9 mouse cellular contexts compared by ENCODE assay signal in the genomic region with DNA sequence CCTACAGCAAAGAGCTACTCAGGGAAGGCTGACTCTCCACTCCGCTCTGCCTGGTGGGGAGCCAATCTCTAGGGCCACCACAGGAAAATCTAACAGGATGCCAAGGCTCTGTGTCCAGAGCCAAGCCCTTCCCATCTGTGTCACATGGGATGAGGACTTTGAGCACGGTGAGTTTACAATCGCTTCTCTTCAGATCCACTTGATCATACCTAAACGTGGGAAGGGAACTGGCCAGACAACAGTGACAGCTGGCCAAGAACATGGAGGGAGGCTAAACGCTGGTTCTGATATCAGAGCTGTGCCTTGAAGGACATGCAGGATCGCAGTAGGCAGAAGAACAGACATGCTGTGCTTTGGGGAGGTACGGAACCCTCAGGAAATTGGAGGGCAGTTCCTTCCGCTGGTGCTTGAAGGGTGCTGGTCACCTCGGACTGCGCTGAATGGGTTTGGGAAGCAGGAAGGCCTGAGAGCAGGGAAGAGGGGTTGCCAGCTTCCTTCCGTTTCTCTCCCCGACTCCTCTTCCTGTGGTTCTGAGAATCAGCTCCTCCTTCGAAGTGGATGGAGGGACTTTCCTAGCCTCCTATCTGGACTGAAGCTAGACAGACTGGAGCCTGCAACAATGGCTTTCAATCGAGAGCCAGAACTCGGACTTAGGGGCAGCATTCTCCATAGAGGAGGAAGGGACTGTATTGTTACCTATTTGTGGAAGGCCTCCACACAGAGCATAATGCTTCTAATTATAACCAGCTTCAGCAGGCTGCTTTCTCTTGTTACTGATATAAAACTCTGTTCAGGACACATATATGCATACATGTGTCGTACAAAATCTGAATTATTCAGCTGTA. TPM values are rescaled to one million over a fixed set of nuclear protein-coding genes. Genes with fewer than 3 reads are reported as not detected.
DNase-seq lines count a peak whose midpoint lies in the region; ATAC-seq and TF ChIP-seq lines count a peak whose summit lies in the region.
"Had no signal": no experiment of that assay in that cellular context is flagged by ENCODE, and none has a peak within 500 bp of the region (broad histone marks: within the 10 kb centered on the region; RNA-seq: fewer than 3 reads in every experiment).

No protein-coding gene starts in this region.

- peak; percentile 49; the same call in 1 of the 2 replicates for ATAC-seq in limb, embryonic 15.5 days (ENCODE audit: insufficient number of reproducible peaks, low FRiP score, low TSS enrichment, low read depth)
- ATAC-seq in heart, postnatal 0 days (ENCODE audit: insufficient read depth, low read depth) = peak; percentile 92

- H3K9me3 ChIP-seq in limb, embryonic 15.5 days = no peaks in the 10 kb centered on the region
- H3K9me3 ChIP-seq in limb, embryonic 10.5 days (replicated peaks) = no peaks in the 10 kb centered on the region
- no peaks in the 10 kb centered on the region for H3K9me3 ChIP-seq in embryonic facial prominence, embryonic 10.5 days
- H3K9me3 ChIP-seq in heart, postnatal 0 days (replicated peaks; ENCODE audit: control insufficient read depth, low read length) = 0 out of 2 replicates have a peak, but pooled peaks cover 4% of the 10 kb centered on the region

- no peak for TF ChIP-seq CTCF in heart, postnatal 0 days (IDR thresholded peaks at IDR 0.05; ENCODE audit: low read depth)

- H3K9ac ChIP-seq in limb, embryonic 15.5 days = no peak overlapping the region
- peak overlapping the region; percentile 34; the same call in 1 of the 2 replicates for H3K9ac ChIP-seq in heart, postnatal 0 days (replicated peaks; ENCODE audit: low read depth, low read length)

- no peak overlapping the region for H3K4me3 ChIP-seq in limb, embryonic 15.5 days
- no peak overlapping the region for H3K4me3 ChIP-seq in limb, embryonic 10.5 days
- H3K4me3 ChIP-seq in embryonic facial prominence, embryonic 10.5 days = no peak overlapping the region
- H3K4me3 ChIP-seq in heart, postnatal 0 days (ENCODE audit: low read depth, low read length) = peak overlapping the region; percentile 31
- H3K4me3 ChIP-seq: erythroblast, embryonic 14.5 days had no signal

- TF ChIP-seq EP300 in heart, postnatal 0 days (IDR thresholded peaks at IDR 0.05; ENCODE audit: low read depth) = no peak

- no peaks in the 10 kb centered on the region for H3K4me1 ChIP-seq in limb, embryonic 15.5 days
- peaks cover 4% of the 10 kb centered on the region for H3K4me1 ChIP-seq in limb, embryonic 10.5 days
- H3K4me1 ChIP-seq in embryonic facial prominence, embryonic 10.5 days = peaks cover 6% of the 10 kb centered on the region
- peaks cover 19% of the 10 kb centered on the region for H3K4me1 ChIP-seq in heart, postnatal 0 days (ENCODE audit: control insufficient read depth, insufficient read depth)

- H3K27ac ChIP-seq in limb, embryonic 15.5 days = peak overlapping the region; percentile 11; the same call in 1 of the 2 replicates
- no peak overlapping the region for H3K27ac ChIP-seq in limb, embryonic 10.5 days
- peak overlapping the region; percentile 48; the same call in 1 of the 2 replicates for H3K27ac ChIP-seq in embryonic facial prominence, embryonic 10.5 days (replicated peaks)
- H3K27ac ChIP-seq in heart, postnatal 0 days (ENCODE audit: low read depth) = peak overlapping the region; percentile 94

- H3K36me3 ChIP-seq in limb, embryonic 15.5 days = no peaks in the 10 kb centered on the region
- no peaks in the 10 kb centered on the region for H3K36me3 ChIP-seq in limb, embryonic 10.5 days
- no peaks in the 10 kb centered on the region for H3K36me3 ChIP-seq in embryonic facial prominence, embryonic 10.5 days (replicated peaks)
- H3K36me3 ChIP-seq in heart, postnatal 0 days (replicated peaks; ENCODE audit: control insufficient read depth, insufficient read depth, low read length) = no peaks in the 10 kb centered on the region

- no peak overlapping the region for H3K4me2 ChIP-seq in limb, embryonic 15.5 days
- H3K4me2 ChIP-seq in heart, postnatal 0 days (ENCODE audit: low read depth, low read length) = peak overlapping the region; percentile 57

- no peaks in the 10 kb centered on the region for H3K27me3 ChIP-seq in limb, embryonic 15.5 days
- H3K27me3 ChIP-seq in limb, embryonic 10.5 days (ENCODE audit: low read depth, poor library complexity, severe bottlenecking) = no peaks in the 10 kb centered on the region
- no peaks in the 10 kb centered on the region for H3K27me3 ChIP-seq in embryonic facial prominence, embryonic 10.5 days (replicated peaks; ENCODE audit: low read depth, poor library complexity, severe bottlenecking)
- H3K27me3 ChIP-seq in heart, postnatal 0 days (ENCODE audit: control insufficient read depth, insufficient read depth, low read length) = no peaks in the 10 kb centered on the region

- 62% methylated on average over 16 of the region's 16 CpGs for WGBS in limb, embryonic 15.5 days
- 80% methylated on average over 16 of the region's 16 CpGs for WGBS in limb, embryonic 10.5 days
- WGBS in embryonic facial prominence, embryonic 10.5 days = 78% methylated on average over 16 of the region's 16 CpGs
- 25% methylated on average over 16 of the region's 16 CpGs for WGBS in heart, postnatal 0 days

- DNase-seq in limb, embryonic 10.5 days (ENCODE audit: low spot score) = no peak
- DNase-seq in embryonic facial prominence, embryonic 10.5 days (ENCODE audit: low spot score) = no peak
- peak; percentile 76 for DNase-seq in heart, postnatal 0 days (ENCODE audit: low spot score)
- DNase-seq in layer of hippocampus, adult 18-20 months (ENCODE audit: low spot score in 2 of 2) = peak; percentile 18 to 38
- peak; percentile 71 for DNase-seq in lung, postnatal 14 days
- no peak for DNase-seq in embryo, embryonic 10.5 days (ENCODE audit: low spot score)
- no peak for DNase-seq in embryo, embryonic 10 days (ENCODE audit: low spot score)

RNA-seq across cellular contexts. Expression of a gene that starts 21.9 kb away (rescaled TPM):
- polyA plus RNA-seq in limb, embryonic 15.5 days (2015; fragmentation: Nextera tagmentation; extraction: Ambion mirVana) = 15.1 and 19.3 TPM in 2 replicates
- polyA plus RNA-seq in limb, embryonic 10.5 days (2016; fragmentation: Nextera tagmentation; extraction: Ambion mirVana) = 4.7 and 9.8 TPM in 2 replicates
- 13.7 and 14.4 TPM in 2 replicates for polyA plus RNA-seq in embryonic facial prominence, embryonic 10.5 days (2016; fragmentation: Nextera tagmentation; extraction: Ambion mirVana)
- total RNA-seq in heart, postnatal 0 days (2014; rRNA removed; ENCODE audit: low replicate concordance) = 12.9 and 14.3 TPM in 2 replicates
- polyA plus RNA-seq in heart, postnatal 0 days (2015; fragmentation: Nextera tagmentation; extraction: Ambion mirVana) = 4.1 and 5.5 TPM in 2 replicates
- 10 to 100 TPM; 12.1 to 15.7 TPM for total RNA-seq in layer of hippocampus, adult 18-20 months (2021)
- polyA plus RNA-seq: erythroblast, embryonic 14.5 days had no signal

Comparison
In these comparisons a context has a peak if more than half of its experiments do, and no peak if none do; other contexts are left out.
1. DNase-seq: peak in heart, postnatal 0 days (single experiment), layer of hippocampus, adult 18-20 months (2 of 2) and lung, postnatal 14 days (single experiment); none in limb, embryonic 10.5 days (single experiment), embryonic facial prominence, embryonic 10.5 days (single experiment), embryo, embryonic 10.5 days (single experiment) and embryo, embryonic 10 days (single experiment).